Mouse (Mus musculus): Measurements from ENCODE around the gene Gm12258. TPM values are rescaled to one million over a fixed set of nuclear protein-coding genes. Genes with fewer than 3 reads are reported as not detected.
A peak's percentile ranks its signal among the peaks of the same experiment; 100 is the strongest.

Gm12258 gene
- polyA plus RNA-seq, 1 experiment from 2014 or later, result 8.9 TPM

- H3K27me3 ChIP-seq, result no peaks in the 10 kb centered on the region
- peaks cover 16% of the 10 kb centered on the region; the same call in 1 of the 2 replicates for H3K4me1 ChIP-seq
- under 1% methylated on average over 40 of the region's 40 CpGs for WGBS
- ATAC-seq (ENCODE audit: insufficient number of reproducible peaks, low FRiP score, low TSS enrichment, low read depth), result peak; percentile 97
- H3K36me3 ChIP-seq, result peaks cover 27% of the 10 kb centered on the region
- peak within 1 kb of the TSS; percentile 92 for H3K27ac ChIP-seq
- peak within 1 kb of the TSS; percentile 76 for H3K4me2 ChIP-seq
- H3K4me3 ChIP-seq, result peak within 1 kb of the TSS; percentile 80
- H3K9ac ChIP-seq, result peak within 1 kb of the TSS; percentile 77
- H3K9me3 ChIP-seq, result no peaks in the 10 kb centered on the region
These were observed 56.8 kb downstream of the Gm12258 start, which contains the start of gene Zfp39 for GRCm38 (mm10) chr11:58903511-58904409. Zfp39 (minus strand) TSS chr11:58904225.

GRCm38 (mm10) chr11:58904410-58904718, 57.4 kb downstream of the Gm12258 start:
- Histone ChIP-seq H3K9ac (0 out of 2 replicates have a peak overlapping the region, but pooled peaks have one; percentile 44), H3K36me3 (peaks cover 21% of the 10 kb centered on the region), H3K9me3 (no peaks in the 10 kb centered on the region), H3K4me1 (peaks cover 16% of the 10 kb centered on the region; the same call in 1 of the 2 replicates), H3K4me2 (peak overlapping the region; percentile 76), H3K4me3 (peak overlapping the region; percentile 80), H3K27ac (peak overlapping the region; percentile 92), H3K27me3 (no peaks in the 10 kb centered on the region)
- ATAC-seq (ENCODE audit: insufficient number of reproducible peaks, low FRiP score, low TSS enrichment, low read depth), result peak; percentile 7; the same call in 1 of the 2 replicates
- WGBS, result 2% methylated on average over 8 of the region's 8 CpGs

DNA sequence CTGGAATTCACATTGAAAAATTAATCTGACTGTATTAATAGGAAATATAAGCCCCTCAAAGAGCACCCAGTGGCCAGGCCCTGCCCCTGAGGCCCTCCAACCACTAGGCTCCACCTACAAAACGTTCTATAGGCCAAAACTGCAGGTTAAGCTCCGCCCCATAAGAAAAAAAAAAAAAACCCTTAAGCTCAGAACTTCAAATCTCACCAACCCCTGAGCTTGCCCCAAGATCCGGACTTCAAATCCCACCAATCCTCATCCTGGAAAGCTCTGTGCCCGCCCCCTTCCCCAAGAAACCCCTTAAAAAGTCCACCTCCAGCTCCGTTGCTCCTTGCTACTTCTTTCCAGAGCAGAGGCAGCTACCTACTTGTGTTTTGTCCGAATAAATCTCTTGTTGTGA, 57.9 kb downstream of the Gm12258 start:
- H3K36me3 ChIP-seq, result peaks cover 20% of the 10 kb centered on the region
- no peaks in the 10 kb centered on the region for H3K9me3 ChIP-seq
- no peak for ATAC-seq (ENCODE audit: insufficient number of reproducible peaks, low FRiP score, low TSS enrichment, low read depth)
- no peak overlapping the region for H3K9ac ChIP-seq
- H3K4me3 ChIP-seq, result no peak overlapping the region
- peaks cover 16% of the 10 kb centered on the region; the same call in 1 of the 2 replicates for H3K4me1 ChIP-seq
- H3K27ac ChIP-seq, result peak overlapping the region; percentile 92; the same call in 1 of the 2 replicates
- H3K27me3 ChIP-seq, result no peaks in the 10 kb centered on the region
- peak overlapping the region; percentile 76; the same call in 1 of the 2 replicates for H3K4me2 ChIP-seq
- WGBS, result 55% methylated on average over 6 of the region's 6 CpGs

Other genes starting within 250 kb of the Gm12258 start
- not detected in 2 replicates for gene 2210407C18Rik, start 231.1 kb upstream of the Gm12258 start, polyA plus RNA-seq (2015; fragmentation: Nextera tagmentation; extraction: Ambion mirVana)
- gene Olfr323, start 216.7 kb upstream of the Gm12258 start, polyA plus RNA-seq (2015; fragmentation: Nextera tagmentation; extraction: Ambion mirVana), result not detected in 2 replicates
- not detected in 2 replicates for gene Trim58, start 206.7 kb upstream of the Gm12258 start, polyA plus RNA-seq (2015; fragmentation: Nextera tagmentation; extraction: Ambion mirVana)
- not detected in 2 replicates for gene Olfr322, start 188.4 kb upstream of the Gm12258 start, polyA plus RNA-seq (2015; fragmentation: Nextera tagmentation; extraction: Ambion mirVana)
- gene Olfr320, start 166.1 kb upstream of the Gm12258 start, polyA plus RNA-seq (2015; fragmentation: Nextera tagmentation; extraction: Ambion mirVana), result not detected in 2 replicates
- gene Olfr319, start 148.0 kb upstream of the Gm12258 start, polyA plus RNA-seq (2015; fragmentation: Nextera tagmentation; extraction: Ambion mirVana), result not detected in 2 replicates
- gene Olfr318, start 123.1 kb upstream of the Gm12258 start, polyA plus RNA-seq (2015; fragmentation: Nextera tagmentation; extraction: Ambion mirVana), result not detected in 2 replicates
- not detected in 2 replicates for gene Olfr317, start 107.9 kb upstream of the Gm12258 start, polyA plus RNA-seq (2015; fragmentation: Nextera tagmentation; extraction: Ambion mirVana)
- not detected in 2 replicates for gene Olfr316, start 94.4 kb upstream of the Gm12258 start, polyA plus RNA-seq (2015; fragmentation: Nextera tagmentation; extraction: Ambion mirVana)
- not detected in 2 replicates for gene Olfr315, start 74.0 kb upstream of the Gm12258 start, polyA plus RNA-seq (2015; fragmentation: Nextera tagmentation; extraction: Ambion mirVana)
- not detected in 2 replicates for gene Olfr314, start 64.2 kb upstream of the Gm12258 start, polyA plus RNA-seq (2015; fragmentation: Nextera tagmentation; extraction: Ambion mirVana)
- gene Fam183b, start 45.2 kb upstream of the Gm12258 start, polyA plus RNA-seq (2015; fragmentation: Nextera tagmentation; extraction: Ambion mirVana), result not detected in 2 replicates
- gene Olfr313, start 32.2 kb upstream of the Gm12258 start, polyA plus RNA-seq (2015; fragmentation: Nextera tagmentation; extraction: Ambion mirVana), result not detected in 2 replicates
- not detected in 2 replicates for gene Olfr312, start 17.9 kb upstream of the Gm12258 start, polyA plus RNA-seq (2015; fragmentation: Nextera tagmentation; extraction: Ambion mirVana)
- not detected in 2 replicates for gene Olfr311, start 7.9 kb upstream of the Gm12258 start, polyA plus RNA-seq (2015; fragmentation: Nextera tagmentation; extraction: Ambion mirVana)
- 7.2 and 9.1 TPM in 2 replicates for gene 2810021J22Rik, start 20.1 kb downstream of the Gm12258 start, polyA plus RNA-seq (2015; fragmentation: Nextera tagmentation; extraction: Ambion mirVana)
- 6.2 and 6.8 TPM in 2 replicates for gene Zfp39, start 57.1 kb downstream of the Gm12258 start, polyA plus RNA-seq (2015; fragmentation: Nextera tagmentation; extraction: Ambion mirVana)
- 0.19 TPM in 1 of 2 replicates, not detected in the other for gene Btnl10, start 70.8 kb downstream of the Gm12258 start, polyA plus RNA-seq (2015; fragmentation: Nextera tagmentation; extraction: Ambion mirVana)
- gene Rnf187, start 91.8 kb downstream of the Gm12258 start, polyA plus RNA-seq (2015; fragmentation: Nextera tagmentation; extraction: Ambion mirVana), result 202 and 230 TPM in 2 replicates
- gene Hist3h2ba, start 101.8 kb downstream of the Gm12258 start, polyA plus RNA-seq (2015; fragmentation: Nextera tagmentation; extraction: Ambion mirVana), result 12.6 and 31.7 TPM in 2 replicates
- gene Hist3h2a, start 107.5 kb downstream of the Gm12258 start, polyA plus RNA-seq (2015; fragmentation: Nextera tagmentation; extraction: Ambion mirVana), result 24.8 and 26.9 TPM in 2 replicates
- 0.60 and 0.62 TPM in 2 replicates for gene Trim17, start 107.5 kb downstream of the Gm12258 start, polyA plus RNA-seq (2015; fragmentation: Nextera tagmentation; extraction: Ambion mirVana)
- 20.4 and 23.9 TPM in 2 replicates for gene Trim11, start 130.9 kb downstream of the Gm12258 start, polyA plus RNA-seq (2015; fragmentation: Nextera tagmentation; extraction: Ambion mirVana)